Mouse (Mus musculus) hindbrain, embryonic 16.5 days (tissue): Measurements from ENCODE around the gene Lmo2. TPM values are rescaled to one million over a fixed set of nuclear protein-coding genes. Genes with fewer than 3 reads are reported as not detected.
A peak's percentile ranks its signal among the peaks of the same experiment; 100 is the strongest.

Source experiments
- ATAC-seq: fragments of 200-750 bp; cut with Nextera tagmentation; 2 replicates; pipeline ENCODE4 v1.8.0; 2017; ENCODE audit warnings: moderate TSS enrichment, moderate library complexity
- H3K27ac ChIP-seq: fragments of 300-500 bp; sonication (generic); 2 replicates; pipeline ENCODE4 v1.5.1; 2014; ENCODE audit warnings: low read depth, mild to moderate bottlenecking, control low read depth, low read length, moderate library complexity
- H3K27me3 ChIP-seq: fragments of 300-500 bp; sonication (generic); replicated peaks from 2 replicates; pipeline ENCODE4 v1.6.1; 2014; ENCODE audit warnings: low read length; ENCODE audit not compliant: control insufficient read depth, insufficient read depth
- H3K36me3 ChIP-seq: fragments of 300-500 bp; sonication (generic); 2 replicates; pipeline ENCODE4 v1.6.1; 2014; ENCODE audit warnings: mild to moderate bottlenecking, low read length, moderate library complexity, mixed read lengths; ENCODE audit not compliant: control insufficient read depth, insufficient read depth
- H3K4me1 ChIP-seq: fragments of 300-500 bp; sonication (generic); 2 replicates; pipeline ENCODE4 v1.6.1; 2014; ENCODE audit warnings: low read depth, low read length; ENCODE audit not compliant: control insufficient read depth, insufficient read depth
- H3K4me2 ChIP-seq: fragments of 300-500 bp; sonication (generic); 2 replicates; pipeline ENCODE4 v1.6.1; 2014; ENCODE audit warnings: mild to moderate bottlenecking, low read length, control low read depth, moderate library complexity
- H3K4me3 ChIP-seq: fragments of 300-500 bp; sonication (generic); 2 replicates; pipeline ENCODE4 v1.5.1; 2014; ENCODE audit warnings: mild to moderate bottlenecking, low read length, control low read depth, moderate library complexity
- H3K9ac ChIP-seq: fragments of 300-500 bp; sonication (generic); 2 replicates; pipeline ENCODE4 v1.6.1; 2014; ENCODE audit warnings: low read depth, mild to moderate bottlenecking, control low read depth, low read length, moderate library complexity
- H3K9me3 ChIP-seq: fragments of 300-500 bp; sonication (generic); 2 replicates; pipeline ENCODE4 v1.6.1; 2014; ENCODE audit warnings: mild to moderate bottlenecking, low read length, moderate library complexity; ENCODE audit not compliant: control insufficient read depth
- WGBS: fragments of 180-500 bp; shearing (Covaris S2); extraction: QIAGEN DNeasy Blood & Tissue Kit; methylation state at CpG from one replicate; pipeline ENCODE4 v1.1.7; 2014; 5-methylcytosine and 5-hydroxymethylcytosine counted together
- polyA plus RNA-seq: library from polyadenylated mRNA; unstranded; fragments of >200 nt; fragmentation: Nextera tagmentation; extraction: Ambion mirVana; gene quantifications from 2 replicates; pipeline ENCODE4 v1.2.1, GENCODE M21; 2015

Lmo2 gene
- polyA plus RNA-seq, 1 experiment from 2014 or later, result 30.9 TPM

DNA sequence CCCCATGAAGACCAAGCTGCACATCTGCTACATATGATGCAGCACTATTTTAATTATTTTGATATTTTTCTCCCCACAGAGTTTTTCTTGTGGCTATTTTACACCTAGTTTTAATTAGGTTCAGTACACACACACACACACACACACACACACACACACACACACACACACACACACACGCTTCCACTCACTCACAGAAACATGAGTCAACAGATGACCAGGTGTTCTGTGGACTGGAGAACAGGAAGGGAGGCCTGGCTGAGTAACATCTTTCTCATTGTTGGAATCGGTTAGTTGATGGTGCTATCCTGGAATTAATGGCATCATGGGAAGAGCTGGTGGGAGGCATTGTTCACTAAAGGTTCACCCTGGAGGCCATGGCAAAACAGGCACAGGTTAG is 20.1 kb upstream of the Lmo2 start:
- no peaks in the 10 kb centered on the region for H3K36me3 ChIP-seq
- no peak overlapping the region for H3K4me3 ChIP-seq
- H3K9me3 ChIP-seq, result no peaks in the 10 kb centered on the region
- no peaks in the 10 kb centered on the region for H3K4me1 ChIP-seq
- H3K4me2 ChIP-seq, result no peak overlapping the region
- WGBS, result 78% methylated on average over 2 of the region's 2 CpGs
- H3K27ac ChIP-seq, result no peak overlapping the region
- no peak overlapping the region for H3K9ac ChIP-seq
- no peak for ATAC-seq
- no peaks in the 10 kb centered on the region for H3K27me3 ChIP-seq

DNA sequence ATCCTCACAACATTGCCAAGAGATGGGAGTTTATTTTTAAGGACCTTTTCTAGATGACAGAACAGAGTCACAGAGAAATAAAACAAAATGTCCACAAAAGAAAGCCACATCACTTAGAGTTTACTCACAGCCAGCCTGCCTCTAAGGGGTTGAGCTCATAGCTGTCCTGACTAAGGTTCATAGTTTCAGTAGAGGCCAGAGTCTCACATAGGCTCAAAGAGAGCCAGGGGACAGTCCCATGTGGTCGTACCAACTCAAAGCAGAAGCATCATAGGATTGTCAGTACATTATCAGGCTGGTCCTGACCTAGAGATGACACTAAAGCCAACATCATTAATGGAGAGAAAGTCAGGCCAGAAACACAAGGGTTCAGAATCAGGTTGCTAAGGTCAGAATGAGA is 19.2 kb upstream of the Lmo2 start:
- no peak overlapping the region for H3K9ac ChIP-seq
- WGBS, result 76% methylated on average over 1 of the region's 1 CpGs
- H3K4me3 ChIP-seq, result no peak overlapping the region
- H3K9me3 ChIP-seq, result no peaks in the 10 kb centered on the region
- no peaks in the 10 kb centered on the region for H3K27me3 ChIP-seq
- H3K36me3 ChIP-seq, result no peaks in the 10 kb centered on the region
- no peak for ATAC-seq
- H3K4me2 ChIP-seq, result no peak overlapping the region
- no peaks in the 10 kb centered on the region for H3K4me1 ChIP-seq
- no peak overlapping the region for H3K27ac ChIP-seq

GRCm38 (mm10) chr2:103939003-103939402 is 18.8 kb upstream of the Lmo2 start:
- H3K9me3 ChIP-seq, result no peaks in the 10 kb centered on the region
- H3K4me1 ChIP-seq, result no peaks in the 10 kb centered on the region
- H3K27me3 ChIP-seq, result no peaks in the 10 kb centered on the region
- H3K4me2 ChIP-seq, result no peak overlapping the region
- no peak overlapping the region for H3K9ac ChIP-seq
- ATAC-seq, result no peak
- no peak overlapping the region for H3K4me3 ChIP-seq
- H3K36me3 ChIP-seq, result no peaks in the 10 kb centered on the region
- no peak overlapping the region for H3K27ac ChIP-seq

DNA sequence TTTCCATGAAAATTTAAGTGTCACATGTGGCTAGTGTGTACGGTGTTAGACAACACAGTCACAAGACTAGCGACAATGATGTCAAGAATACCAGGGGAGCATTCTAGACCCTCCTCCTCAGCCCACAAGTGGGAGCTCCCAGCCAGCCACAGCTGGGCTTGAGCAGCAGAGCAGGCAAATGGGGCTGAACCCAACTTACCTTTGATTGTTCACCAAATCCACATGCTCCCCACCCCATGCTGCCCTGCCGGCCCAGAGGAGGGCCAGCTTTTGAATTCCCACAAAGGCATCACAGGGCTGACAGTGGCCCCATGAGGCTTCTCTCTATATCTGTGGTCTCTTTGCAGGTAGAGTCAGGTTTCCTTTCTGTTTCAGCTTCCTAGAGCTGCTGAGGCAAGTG is 16.7 kb upstream of the Lmo2 start:
- no peak overlapping the region for H3K27ac ChIP-seq
- H3K4me3 ChIP-seq, result no peak overlapping the region
- H3K27me3 ChIP-seq, result no peaks in the 10 kb centered on the region
- no peaks in the 10 kb centered on the region for H3K4me1 ChIP-seq
- no peak overlapping the region for H3K4me2 ChIP-seq
- no peak for ATAC-seq
- H3K36me3 ChIP-seq, result no peaks in the 10 kb centered on the region
- no peak overlapping the region for H3K9ac ChIP-seq
- WGBS, result 59% methylated on average over 3 of the region's 3 CpGs
- no peaks in the 10 kb centered on the region for H3K9me3 ChIP-seq

- WGBS, result 90% methylated on average over 2 of the region's 2 CpGs
- H3K4me3 ChIP-seq, result no peak overlapping the region
- no peaks in the 10 kb centered on the region; the same call in 1 of the 2 replicates for H3K4me1 ChIP-seq
- no peak for ATAC-seq
- H3K27ac ChIP-seq, result no peak overlapping the region
- no peak overlapping the region for H3K9ac ChIP-seq
- H3K9me3 ChIP-seq, result no peaks in the 10 kb centered on the region
- H3K27me3 ChIP-seq, result no peaks in the 10 kb centered on the region
- no peaks in the 10 kb centered on the region for H3K36me3 ChIP-seq
- H3K4me2 ChIP-seq, result no peak overlapping the region
Measured at GRCm38 (mm10) chr2:103944859-103945258, 12.9 kb upstream of the Lmo2 start.

DNA sequence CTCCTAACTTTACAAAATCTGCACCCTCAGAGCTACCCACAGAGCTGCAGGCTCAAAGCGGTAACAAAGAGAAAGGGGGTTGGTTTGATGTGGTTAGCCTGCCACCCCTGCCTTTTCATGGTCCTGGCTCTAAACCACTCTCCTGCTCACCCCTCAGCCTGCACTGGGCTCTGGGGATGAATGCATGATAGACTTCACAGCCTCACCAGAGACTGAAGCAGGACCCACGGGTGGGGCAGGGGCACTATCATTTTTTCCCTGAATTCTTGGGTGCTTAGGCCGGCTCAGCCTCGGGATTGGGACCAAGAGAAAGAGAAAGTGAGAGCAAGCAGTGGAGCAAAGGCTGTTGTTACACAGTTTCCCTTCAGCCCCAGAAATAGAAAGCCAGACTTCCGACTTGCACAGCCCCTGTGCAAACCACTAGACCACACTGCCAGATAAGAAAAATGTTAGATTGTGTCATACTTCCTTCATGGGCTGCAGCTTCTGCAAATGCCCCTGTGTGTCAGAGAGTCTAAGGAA is 12.2 kb upstream of the Lmo2 start:
- H3K4me1 ChIP-seq, result no peaks in the 10 kb centered on the region; the same call in 1 of the 2 replicates
- no peak overlapping the region for H3K9ac ChIP-seq
- 86% methylated on average over 5 of the region's 5 CpGs for WGBS
- no peaks in the 10 kb centered on the region for H3K36me3 ChIP-seq
- no peak overlapping the region for H3K4me2 ChIP-seq
- H3K4me3 ChIP-seq, result no peak overlapping the region
- no peaks in the 10 kb centered on the region for H3K9me3 ChIP-seq
- H3K27me3 ChIP-seq, result no peaks in the 10 kb centered on the region
- no peak overlapping the region for H3K27ac ChIP-seq
- ATAC-seq, result no peak

- Histone ChIP-seq H3K27me3 (no peaks in the 10 kb centered on the region), H3K36me3 (no peaks in the 10 kb centered on the region), H3K9ac (no peak overlapping the region), H3K27ac (no peak overlapping the region), H3K4me3 (no peak overlapping the region), H3K4me1 (no peaks in the 10 kb centered on the region; the same call in 1 of the 2 replicates), H3K9me3 (no peaks in the 10 kb centered on the region), H3K4me2 (no peak overlapping the region)
- no peak for ATAC-seq
- 84% methylated on average over 8 of the region's 8 CpGs for WGBS
Measured at GRCm38 (mm10) chr2:103946892-103947291, 10.9 kb upstream of the Lmo2 start.

DNA sequence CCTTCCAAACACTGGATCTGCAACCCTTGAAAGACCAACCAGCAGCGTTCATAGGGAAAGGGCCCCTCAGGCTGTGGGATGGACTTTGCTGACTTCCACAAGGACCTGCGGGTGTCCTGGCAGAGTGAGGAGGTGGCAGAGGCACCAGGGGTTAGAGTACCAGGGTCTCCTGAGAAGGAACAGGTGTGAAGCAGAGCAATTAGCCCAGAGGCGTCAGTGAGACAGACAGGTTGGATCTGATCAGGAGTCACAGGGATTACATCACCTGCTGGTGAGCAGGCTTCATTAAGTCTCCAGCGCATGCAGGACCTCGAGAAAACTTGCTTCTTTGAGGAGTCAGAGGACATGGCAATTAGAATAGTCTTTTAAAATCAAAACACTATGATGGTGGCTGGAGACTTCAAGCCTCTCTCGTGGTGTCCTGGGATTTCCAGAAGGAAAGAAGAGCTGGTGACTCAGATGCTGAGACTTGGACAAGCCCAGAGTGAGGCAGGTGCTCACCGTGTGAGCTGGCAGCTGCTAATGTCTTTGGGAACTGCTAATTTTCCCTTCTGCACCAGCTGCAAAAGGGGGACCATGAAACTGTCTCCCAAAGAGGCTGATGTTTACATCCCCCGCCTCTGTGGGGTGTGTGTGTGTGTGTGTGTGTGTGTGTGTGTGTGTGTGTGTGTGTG is 9.7 kb upstream of the Lmo2 start:
- no peaks in the 10 kb centered on the region for H3K36me3 ChIP-seq
- no peak overlapping the region for H3K9ac ChIP-seq
- H3K9me3 ChIP-seq, result no peaks in the 10 kb centered on the region
- H3K4me1 ChIP-seq, result no peaks in the 10 kb centered on the region; the same call in 1 of the 2 replicates
- H3K4me3 ChIP-seq, result no peak overlapping the region
- no peaks in the 10 kb centered on the region for H3K27me3 ChIP-seq
- 58% methylated on average over 8 of the region's 8 CpGs for WGBS
- H3K4me2 ChIP-seq, result no peak overlapping the region
- no peak overlapping the region for H3K27ac ChIP-seq
- no peak for ATAC-seq

GRCm38 (mm10) chr2:103953050-103953835 is 4.5 kb upstream of the Lmo2 start:
- peak; percentile 73 for ATAC-seq
- H3K4me1 ChIP-seq, result no peaks in the 10 kb centered on the region; the same call in 1 of the 2 replicates

More at GRCm38 (mm10) chr2:103953050-103953835, 4.5 kb upstream of the Lmo2 start:
- Histone ChIP-seq H3K4me2 (no peak overlapping the region), H3K27me3 (no peaks in the 10 kb centered on the region), H3K4me3 (no peak overlapping the region), H3K9me3 (no peaks in the 10 kb centered on the region), H3K27ac (no peak overlapping the region; the same call in 1 of the 2 replicates), H3K9ac (no peak overlapping the region), H3K36me3 (no peaks in the 10 kb centered on the region)
- WGBS, result 84% methylated on average over 6 of the region's 6 CpGs
